Mouse (Mus musculus) frontal cortex, postnatal 14 days (tissue): ENCODE data around the gene Slc43a1.
"Not testable (repeated sequence)": the region's sequence is repeated elsewhere in the genome, so short reads cannot be mapped to it uniquely, and the experiment has no call there.

ENCODE experiments used
- DNase-seq, 2 experiments: peaks; one replicate each; pipeline ENCODE4 v3.0.0; 2022; ENCODE audit warnings: low spot score in 2 of 2

Slc43a1 gene

DNA sequence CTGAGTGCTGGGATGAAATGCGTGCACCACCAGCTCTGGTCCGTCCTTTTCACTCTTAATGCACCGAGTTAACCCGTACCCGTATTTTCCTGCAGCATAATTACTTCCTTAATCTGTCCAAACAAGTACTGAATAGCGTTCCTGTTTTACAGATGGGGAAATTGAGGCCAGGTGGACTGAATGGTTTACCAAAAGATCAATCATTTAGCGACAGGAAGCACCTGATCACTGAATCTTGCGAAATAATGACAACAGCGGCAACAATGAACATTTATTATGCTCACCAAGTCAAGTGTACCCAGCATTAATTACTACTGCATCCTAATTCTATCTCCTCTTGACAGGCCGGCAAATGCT is at the start of gene Slc43a1:
Gene Slc43a1 (plus strand): TSS at position 258 of the 357 bp plus-strand sequence.
- no peak for DNase-seq

DNA sequence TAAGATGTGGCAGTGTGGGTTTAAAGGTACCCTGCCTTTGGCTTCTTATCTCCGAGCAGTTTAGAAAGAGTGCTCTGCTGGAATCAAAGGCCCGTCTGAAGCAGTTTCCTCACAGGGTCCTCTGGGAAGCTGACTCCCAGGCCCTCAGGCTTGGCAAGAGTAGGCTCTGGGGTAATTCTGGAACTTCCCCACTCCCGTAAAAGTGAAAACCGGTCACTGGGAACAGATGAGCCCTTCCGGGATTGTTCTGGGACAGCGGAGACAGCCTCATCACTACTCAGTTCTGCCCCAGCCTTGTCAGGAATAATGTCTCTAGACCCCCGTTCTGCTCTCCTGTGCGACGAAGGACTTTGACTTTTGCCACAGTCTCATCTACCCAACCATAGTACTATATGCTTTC is 48.2 kb upstream of the Slc43a1 start:
- DNase-seq = no peak

DNA sequence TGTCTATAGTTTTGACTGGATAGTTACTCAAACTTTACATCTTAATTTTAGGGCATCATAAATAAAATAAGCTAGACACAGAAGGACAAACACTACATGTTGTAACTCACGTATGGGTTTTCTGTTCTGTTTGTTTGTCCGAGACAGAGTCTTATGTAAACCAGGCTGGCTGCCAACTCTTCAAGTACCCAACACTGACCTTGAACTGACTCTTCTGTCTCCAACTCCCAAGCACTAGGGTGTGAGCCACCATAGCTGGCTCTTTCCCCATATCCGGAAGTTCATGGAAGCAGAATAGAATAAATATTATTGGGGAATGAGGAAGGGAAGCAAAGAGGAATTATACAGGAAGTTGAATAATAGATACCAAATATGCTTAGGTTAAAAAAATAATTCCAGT is 46.1 kb upstream of the Slc43a1 start:
- no peak for DNase-seq

DNA sequence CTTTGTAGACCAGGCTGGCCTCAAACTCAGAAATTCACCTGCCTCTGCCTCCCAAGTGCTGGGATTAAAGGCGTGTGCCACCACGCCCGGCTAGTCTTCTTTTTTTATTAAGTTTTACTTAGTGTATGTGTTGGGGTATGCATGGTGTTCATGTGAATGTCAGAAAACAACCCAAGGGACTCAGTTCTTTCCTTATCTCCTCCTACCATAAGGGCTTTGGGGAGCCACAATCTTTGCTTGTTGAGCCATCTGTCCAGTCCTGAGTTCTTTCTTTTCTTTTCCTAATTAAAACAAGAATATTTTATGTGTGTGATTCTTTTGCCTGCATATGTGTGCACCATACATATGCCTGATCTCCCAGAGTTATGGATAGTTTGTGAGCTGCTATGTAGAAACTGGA is 45.5 kb upstream of the Slc43a1 start:
- DNase-seq = no peak

DNA sequence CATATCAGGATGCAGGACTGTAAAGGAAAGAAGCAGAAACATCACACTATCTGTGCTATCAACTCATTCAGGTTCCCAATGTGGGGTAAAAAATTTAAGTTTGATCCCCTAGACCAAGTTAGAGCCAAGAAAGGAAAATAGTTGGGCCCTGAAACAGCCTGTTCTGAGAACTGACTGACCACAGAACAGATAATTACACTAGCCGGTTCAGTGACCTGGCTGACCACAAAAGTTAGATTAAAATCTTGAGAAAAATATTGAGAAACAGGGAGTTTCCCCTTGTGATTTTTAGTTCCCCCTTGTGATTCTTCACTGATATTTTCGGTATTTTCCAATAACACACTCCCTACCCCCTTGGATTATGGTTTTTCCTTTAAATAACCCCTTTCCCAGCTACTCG is 44.8 kb upstream of the Slc43a1 start:
- no peak for DNase-seq

DNA sequence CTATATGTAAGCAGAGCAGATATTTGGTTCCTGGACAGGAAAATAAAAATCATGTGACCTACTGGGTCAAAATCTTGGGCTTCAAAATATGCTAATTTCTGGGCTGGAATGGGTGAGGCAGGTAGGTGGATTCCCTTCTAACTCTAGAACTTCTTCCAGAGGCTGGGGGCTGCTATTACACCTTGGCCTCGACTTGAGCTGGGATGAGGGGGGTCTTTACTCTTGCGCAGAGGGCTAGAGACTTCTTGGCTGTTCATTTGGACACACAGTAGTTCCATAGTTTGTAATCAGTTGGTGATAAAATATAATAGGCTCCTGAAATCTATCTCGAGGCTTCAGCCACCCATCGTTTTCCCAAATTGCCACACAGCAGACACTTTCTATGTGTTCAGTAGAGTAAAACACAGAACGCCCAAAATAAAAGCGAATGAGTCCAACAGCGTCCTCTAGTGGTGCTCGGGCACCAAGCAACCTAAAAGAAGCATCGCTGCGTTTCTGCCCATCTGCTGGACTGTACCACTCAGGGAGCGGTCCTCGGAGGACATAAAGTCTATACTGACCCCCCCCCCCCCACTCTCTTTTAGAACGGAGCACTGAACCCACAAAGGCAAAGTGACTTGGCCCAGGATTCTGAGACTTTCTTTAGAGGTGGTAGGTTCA is 40.7 kb upstream of the Slc43a1 start:
- peak; percentile 73 to 78 for DNase-seq

DNA sequence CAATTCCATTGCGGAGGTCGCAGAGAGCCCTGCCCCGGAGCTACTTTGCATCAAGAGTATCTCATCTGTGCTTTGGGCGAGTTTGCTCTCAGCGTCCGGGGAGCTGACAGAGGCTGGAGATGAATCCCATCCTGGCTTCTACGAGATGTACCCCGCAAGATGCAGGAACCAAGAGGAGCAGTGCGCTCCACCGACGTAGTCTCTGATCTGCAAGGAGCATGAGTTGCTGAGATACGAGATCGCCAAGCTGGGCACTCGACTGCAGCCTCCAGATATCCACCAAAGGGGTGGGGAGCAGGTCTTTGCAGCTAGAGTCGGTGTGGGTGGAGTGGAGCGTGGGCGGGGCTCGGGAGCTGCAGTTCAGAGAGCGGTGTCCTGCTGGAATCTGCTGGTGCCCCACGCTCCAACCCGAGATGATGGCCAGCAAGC is 40.1 kb upstream of the Slc43a1 start, which contains the start of gene Ube2l6:
Gene Ube2l6 (plus strand): TSS at position 336 of the 429 bp plus-strand sequence.
- DNase-seq = peak; percentile 35 to 40

DNA sequence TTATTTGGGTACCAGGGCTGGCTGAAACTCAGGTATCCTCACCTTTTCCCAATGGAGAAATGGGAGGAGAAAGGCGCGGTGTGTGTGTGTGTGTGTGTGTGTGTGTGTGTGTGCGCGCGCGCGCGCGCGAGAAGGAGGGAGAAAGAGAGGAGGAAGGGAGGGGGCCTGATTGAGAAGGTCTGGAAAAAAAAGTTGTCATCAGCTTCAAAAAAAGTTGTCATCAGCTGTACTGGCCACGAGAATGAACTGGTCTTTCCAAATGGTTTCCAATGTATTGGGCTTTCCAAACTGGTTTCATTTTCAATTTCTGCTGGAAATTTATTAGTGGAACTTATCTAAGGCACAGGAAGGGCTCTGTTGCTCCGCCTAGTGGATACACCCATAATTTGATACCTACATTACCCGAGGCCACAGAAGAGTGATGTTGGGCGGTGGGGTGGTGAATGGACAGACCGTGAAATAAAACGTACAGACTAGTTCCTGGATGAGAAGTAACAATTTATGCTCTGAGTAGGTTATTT is 39.5 kb upstream of the Slc43a1 start:
- peak; percentile 27 to 49 for DNase-seq

DNA sequence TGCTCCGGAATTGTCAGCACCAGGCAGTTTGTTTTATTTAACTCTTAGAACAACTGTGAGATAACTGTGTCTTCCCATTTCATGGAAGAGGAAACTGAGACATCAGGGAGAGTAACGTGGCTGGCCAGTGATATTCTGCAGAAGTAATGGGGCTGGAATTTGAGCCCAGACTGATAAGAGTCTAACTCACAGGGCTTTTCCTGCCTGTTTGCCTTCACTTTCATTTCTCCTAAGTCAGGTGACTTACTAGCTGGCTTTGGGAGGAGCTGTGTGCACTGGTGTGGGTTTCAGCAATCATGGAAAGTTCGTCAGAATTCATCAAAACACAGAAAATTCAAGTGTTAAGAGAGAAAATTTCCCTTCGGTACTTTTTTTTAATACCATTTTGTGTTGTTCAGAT is 38.3 kb upstream of the Slc43a1 start:
- DNase-seq = no peak

DNA sequence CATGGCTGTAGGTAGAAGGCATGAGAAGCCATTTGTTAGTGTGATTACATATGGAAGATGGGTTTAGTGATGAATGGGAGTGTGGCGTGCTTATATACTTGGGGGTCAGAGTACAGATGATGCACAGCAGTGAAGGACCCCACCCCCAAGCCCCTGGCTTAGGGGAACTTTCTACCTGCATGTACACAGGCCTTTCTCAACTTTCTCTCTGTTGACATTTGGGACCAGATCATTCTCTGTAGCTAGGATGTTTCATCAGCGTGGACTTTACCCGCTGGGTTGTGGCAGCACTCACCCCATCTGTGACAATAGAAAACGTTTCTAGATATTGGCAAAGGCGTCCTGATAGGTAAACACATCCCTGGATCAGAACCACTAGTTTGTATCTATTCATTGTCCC is 37.4 kb upstream of the Slc43a1 start:
- DNase-seq = not testable (repeated sequence)

DNA sequence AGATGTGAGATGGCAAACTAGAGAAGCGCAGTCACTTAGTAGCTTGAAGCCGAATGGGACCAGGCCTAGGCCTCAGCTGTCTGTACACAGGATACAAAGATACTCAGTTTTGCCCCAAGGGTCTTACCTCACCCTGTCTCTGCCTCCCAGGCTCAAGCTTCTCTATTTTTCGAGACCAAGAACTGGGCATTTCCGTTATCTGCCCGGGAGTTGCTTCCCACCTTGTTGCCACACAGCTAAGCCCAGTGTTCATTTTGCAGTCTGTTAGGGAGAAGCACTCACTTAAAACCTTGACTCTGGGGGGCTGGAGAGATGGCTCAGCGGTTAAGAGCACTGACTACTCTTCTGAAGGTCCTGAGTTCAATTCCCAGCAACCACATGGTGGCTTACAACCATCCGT is 34.7 kb upstream of the Slc43a1 start:
- DNase-seq = no peak

DNA sequence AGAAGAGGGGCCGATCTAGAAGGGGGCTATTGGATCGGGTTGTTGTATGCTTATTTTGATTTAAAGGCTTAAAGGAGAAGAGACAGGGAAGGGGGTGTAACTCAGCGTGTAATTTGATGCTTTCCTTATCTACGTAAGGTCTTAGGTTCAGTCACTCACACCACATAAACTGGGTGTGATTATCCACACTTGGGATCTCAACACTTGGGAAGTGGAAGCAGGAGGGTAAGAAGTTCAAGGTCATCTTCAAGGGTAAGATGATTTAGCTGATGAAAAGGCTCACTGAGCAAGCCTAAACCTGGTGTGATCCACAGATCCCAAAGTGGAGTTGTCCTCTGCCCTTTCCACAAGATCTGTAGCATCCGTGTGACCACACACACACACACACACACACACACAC is 32.1 kb upstream of the Slc43a1 start:
- no peak for DNase-seq

DNA sequence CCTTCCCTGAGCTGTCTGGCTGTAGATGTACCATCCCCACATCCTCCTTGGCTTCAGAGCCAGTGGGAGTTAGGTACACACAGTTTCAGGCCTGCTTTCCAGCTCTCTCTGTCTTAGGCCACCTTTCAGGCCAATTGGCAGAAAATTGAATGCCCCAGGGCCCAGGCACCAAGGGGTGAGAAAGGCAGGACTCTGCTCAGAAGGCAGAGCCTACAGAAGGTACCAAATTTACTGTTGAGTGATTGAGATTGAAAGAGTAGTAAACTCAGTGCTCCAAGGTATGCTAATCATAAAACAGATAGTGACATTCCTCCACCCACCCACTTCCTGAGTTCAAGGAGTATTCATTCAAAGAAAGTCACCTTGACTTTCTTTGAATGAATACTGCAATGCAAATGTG is 29.3 kb upstream of the Slc43a1 start:
- DNase-seq = no peak

DNA sequence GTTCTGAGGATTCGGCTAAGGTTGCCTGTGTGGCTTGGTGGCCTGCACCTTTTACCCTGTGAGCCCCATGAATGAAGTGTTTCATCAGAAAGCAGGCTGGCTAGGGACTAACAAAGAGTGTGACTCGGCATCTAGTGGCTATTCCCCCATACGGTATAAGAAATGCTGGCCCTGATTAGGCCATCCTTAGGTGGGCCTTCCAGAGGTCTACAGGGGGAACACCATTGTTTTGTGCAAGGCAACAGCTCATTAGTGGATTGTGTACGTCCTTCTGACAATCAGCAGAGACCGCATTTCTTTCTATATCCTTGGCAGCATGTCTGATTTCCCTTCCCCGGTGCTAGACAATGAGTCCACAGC is 28.1 kb upstream of the Slc43a1 start:
- no peak for DNase-seq

DNA sequence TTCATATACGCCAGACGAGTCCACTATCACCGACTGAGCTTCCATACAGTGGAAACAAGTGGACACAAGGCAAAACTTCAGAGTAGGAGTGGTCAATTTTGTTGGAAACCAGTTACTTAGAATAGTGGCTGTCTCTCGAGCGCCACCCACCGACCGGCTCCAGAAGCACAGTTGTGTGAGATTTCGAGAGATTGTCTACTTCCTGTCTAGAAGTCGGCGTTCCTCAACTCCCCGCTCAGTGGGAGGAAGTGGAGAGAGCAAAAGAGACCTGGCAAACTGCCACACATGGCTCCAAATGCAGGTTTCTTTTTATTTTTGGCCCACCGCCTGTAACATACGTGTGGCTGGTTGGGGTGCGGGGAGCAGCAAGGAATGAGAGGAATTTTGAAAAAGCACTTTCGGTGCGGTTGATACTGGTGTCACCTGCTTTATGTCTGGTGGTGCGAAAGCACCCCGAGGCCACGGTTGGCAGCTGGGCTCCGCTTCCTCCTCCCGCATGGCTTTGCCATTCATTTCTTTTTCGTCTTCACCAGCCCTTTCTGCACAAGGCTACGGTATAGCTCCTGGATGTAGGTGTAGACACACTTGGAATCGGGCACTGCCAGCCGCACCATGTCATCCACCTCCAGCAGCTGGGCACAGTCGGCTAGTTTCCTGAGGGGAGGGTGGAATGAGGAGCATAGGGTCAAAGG is 27.6 kb upstream of the Slc43a1 start:
- peak; percentile 80 to 82 for DNase-seq

DNA sequence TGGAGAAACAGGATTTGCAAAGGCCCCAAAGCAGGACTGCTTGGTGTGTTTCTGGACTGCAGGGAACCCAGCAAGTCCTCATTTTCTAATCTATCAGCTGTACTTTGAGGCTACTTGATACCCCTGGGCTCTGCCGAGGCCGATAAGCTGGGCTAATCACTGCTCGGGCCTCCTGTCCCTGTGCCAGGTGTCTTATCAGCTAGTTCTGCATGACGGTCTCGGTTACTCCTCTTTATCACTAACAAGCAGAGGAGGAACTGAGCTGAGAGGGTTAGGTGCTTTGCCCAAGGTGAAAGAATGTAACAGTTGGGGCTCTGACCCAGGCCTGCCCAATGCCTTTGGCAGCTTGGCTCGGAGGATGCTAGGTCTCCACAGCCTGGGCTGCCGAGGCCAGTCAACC is 26.8 kb upstream of the Slc43a1 start:
- no peak for DNase-seq

DNA sequence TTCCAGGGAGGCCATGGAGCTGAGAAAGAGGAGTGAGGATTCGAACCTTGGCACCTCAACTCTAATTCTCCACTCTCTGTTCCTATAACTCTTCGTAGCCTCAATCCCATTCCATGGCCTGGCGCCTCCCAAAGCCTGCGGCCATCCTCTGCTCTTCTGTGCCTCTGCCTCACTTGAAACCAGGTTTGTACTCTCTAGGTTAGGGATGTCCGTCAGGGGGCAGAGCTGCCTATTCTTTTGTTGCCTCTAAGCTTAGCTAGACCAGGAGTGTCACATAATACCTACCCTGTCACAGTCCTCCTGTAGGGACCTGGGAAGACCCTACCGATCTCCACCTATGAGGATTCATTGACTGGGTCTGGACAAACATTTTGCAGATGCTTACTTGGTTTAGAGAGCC is 26.0 kb upstream of the Slc43a1 start:
- no peak for DNase-seq

DNA sequence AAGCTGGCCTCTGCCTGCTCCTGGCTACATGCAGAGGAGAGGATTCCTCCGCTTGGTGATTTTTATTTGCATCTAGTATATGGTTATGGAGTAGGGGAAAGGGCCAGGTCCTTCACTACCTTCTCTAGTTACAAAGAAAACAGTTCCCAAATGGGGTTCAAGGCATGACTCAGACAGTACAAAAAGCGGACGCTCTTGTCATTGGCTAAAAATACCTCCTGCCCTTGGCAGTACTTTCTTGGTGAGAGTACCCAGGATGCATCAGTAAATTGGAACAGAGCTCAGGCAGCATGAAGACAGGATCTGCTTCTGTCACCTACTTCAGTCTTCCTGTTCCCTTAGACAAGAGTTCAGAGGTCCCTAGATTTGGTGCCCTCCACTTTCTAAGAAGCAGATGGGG is 18.8 kb upstream of the Slc43a1 start:
- DNase-seq = no peak

DNA sequence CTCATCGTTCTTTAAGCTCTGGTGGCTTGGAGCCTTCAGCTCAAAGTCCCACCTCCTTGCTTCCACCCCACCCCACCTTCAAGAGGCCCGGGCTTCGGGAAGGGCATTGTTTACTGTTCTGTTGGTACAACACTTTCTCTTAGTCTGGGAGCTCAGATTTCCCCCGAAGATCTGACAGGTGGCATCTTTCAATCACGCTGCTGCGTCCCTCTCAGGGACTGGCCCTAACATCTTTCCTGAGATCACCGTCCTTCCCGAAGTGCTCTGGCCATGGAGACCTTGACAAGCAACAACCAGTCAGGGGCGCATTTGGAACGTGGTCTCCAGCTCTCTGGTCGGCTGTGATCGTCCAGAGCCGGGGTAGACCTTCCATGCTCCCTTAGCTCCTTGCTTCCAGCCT is 16.1 kb upstream of the Slc43a1 start, which contains the start of gene Smtnl1:
Gene Smtnl1 (minus strand): TSS at position 101 of the 400 bp plus-strand sequence.
- DNase-seq = no peak

DNA sequence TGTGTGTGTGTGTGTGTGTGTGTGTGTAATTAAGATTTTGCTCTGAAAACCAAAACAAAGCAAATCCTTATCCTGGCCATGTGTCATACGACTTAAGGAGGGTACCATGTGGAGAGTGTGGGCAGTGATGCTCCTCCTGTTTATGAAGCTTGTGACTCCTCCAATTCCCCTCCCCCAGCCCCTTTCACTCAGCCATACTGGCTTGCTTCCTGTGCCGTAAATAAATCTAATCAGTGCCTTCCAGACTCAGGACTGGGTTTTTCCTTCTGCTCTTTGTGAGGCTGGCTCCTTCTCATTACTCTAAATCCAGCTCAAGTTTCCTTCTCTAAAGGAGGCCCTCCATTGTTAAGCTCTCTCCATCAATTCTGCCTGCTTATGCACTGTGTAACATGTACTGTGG is 15.4 kb upstream of the Slc43a1 start:
- DNase-seq = no peak

DNA sequence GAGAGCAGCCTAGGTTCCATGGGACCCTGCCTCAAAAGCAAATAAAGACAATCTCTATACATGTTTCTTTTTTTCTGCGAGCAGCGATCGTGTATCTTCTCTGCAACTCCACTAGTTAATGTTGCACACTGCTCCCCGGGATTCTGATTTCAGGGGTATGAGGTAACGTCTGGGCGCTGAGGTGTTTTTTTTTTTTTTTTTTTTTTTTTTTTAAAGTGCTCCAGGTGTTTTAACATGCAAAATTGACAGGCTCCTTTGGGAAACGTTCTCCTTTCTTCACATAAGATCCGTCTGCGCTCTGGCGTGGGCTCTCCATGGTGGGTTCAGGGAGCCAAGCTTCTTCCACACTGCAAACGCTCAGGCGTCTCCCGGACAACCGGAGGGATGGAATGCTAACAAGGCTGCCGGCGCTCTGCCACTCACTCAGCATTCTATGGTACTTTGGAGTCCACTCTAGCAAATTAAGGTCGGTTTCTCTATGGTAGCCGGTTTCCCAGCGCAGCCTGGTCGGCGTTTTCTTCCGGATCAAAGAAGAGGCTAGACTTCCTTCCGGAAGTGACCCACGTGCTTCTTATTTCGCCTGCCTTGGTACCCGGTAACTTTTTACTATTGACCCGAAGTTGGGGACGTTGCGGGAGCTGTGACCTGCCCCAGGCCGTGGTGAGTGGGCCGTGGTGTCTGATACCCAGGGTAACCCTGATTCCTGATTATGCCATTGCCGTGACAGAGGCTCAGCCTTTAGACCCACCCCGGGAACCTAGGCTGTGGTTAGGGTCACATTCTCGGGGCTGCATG is 12.0 kb upstream of the Slc43a1 start, which contains the start of gene Timm10:
Gene Timm10 (plus strand): TSS at position 510 of the 795 bp plus-strand sequence.
- peak; percentile 83 to 88 for DNase-seq

DNA sequence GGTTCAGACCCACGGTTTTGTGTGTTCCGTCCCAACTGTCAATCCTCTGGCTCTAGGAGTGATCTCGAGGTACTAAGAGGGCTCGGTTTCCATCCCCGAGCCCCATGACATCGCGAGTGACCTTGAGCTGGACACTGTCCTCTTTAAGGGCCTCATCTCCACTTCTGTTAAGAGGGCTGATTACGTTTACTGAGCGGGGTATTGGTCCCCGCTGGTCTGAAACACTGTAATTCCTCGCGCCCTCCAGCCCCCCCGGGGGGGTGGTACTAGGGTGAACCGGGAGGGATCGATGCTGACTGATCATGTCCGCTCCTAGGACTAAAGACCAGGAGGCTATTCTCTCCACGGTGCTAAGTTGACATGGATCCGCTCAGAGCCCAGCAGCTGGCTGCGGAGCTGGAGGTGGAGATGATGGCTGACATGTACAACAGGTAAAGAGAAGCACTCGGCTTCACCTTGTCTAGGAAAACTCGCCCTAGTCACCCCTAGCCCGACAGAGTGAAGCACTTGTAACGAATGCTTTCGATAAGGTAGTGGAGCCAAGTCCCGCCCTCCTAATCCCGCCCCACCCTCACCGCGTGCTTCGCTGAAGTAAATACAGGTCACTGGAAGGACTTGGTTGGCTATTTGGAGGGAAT is 11.2 kb upstream of the Slc43a1 start:
- DNase-seq = no peak
